Mouse (Mus musculus): ENCODE data around the gene Mylk. TPM values are rescaled to one million over a fixed set of nuclear protein-coding genes. Genes with fewer than 3 reads are reported as not detected.

The Mylk gene
- total RNA-seq, 4 experiments from 2014 or later, result 13.7 to 24.6 (median 18.8) TPM

DNA sequence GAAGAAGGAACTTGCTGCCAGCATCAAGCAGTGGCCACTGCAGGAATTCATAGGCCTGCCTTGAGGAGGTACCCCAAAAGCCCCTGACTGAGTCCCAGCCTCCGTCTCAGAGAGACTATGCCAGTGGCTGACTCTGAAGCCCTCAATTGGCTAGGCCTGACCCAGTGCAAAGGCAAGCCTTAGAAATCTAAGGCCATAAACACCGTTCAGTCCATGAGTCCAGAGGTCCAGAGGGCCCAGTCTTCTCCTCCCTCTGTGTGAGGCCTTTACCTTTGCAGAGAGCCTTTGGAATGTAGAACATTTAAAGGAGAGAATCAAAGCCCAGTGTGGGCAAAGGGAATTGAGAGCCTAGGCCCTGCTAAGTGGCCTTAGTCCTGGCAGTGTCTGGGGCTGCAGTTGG is 193.2 kb downstream of the Mylk start:
- DNase-seq (ENCODE audit: low spot score in 2 of 2), result no peak

GRCm38 (mm10) chr16:34939951-34940350 is 194.9 kb downstream of the Mylk start:
- no peak for DNase-seq (ENCODE audit: low spot score in 2 of 2)

- no peak for DNase-seq (ENCODE audit: low spot score in 2 of 2)
Observed at GRCm38 (mm10) chr16:34940363-34940762, 195.4 kb downstream of the Mylk start.

DNA sequence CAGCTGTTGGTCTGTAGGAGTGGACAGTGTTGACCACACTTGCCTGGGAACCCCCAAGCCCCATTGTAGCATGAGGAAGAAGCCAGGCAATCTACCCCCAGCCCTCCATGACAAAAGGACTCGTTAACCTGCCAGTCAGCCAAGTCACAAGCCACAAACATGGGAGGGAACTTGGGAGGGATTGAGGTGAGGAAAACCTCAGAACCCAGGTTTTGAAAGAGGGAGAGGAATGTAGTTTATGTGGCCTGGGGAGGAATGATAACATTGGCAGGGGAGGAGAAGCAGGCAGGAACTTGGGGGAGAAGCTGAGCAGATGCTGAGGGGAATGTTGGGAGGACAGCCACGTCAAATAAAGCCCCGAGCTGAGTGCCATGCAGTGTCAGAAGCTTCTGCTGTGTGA is 196.9 kb downstream of the Mylk start:
- no peak for DNase-seq (ENCODE audit: low spot score in 2 of 2)

- no peak for DNase-seq (ENCODE audit: low spot score in 2 of 2)
Observed at GRCm38 (mm10) chr16:34946301-34946700, 201.3 kb downstream of the Mylk start.

- no peak for DNase-seq (ENCODE audit: low spot score in 2 of 2)
Observed at GRCm38 (mm10) chr16:34950935-34951334, 205.9 kb downstream of the Mylk start.

DNA sequence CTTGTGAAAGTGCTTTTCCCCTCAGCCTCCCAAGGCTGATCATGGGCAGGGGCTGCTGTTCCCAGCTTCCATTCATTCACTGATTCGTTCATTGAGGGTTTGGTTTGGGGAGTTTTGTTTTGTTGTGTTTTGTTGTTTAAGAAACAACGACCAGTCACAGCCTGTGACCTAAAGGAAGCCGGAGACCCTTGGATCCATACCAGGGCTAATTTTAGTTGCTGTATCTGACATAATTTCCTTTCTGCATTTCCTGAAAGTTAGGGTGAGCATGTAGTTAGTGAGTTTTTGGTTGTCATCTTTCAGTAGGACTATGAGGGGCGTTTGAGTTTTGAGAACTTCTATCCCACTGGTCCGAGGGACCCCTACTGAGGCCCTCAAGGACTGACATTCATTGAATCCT is 207.2 kb downstream of the Mylk start:
- no peak for DNase-seq (ENCODE audit: low spot score in 2 of 2)

GRCm38 (mm10) chr16:34952798-34953197 is 207.8 kb downstream of the Mylk start:
- no peak for DNase-seq (ENCODE audit: low spot score in 2 of 2)

DNA sequence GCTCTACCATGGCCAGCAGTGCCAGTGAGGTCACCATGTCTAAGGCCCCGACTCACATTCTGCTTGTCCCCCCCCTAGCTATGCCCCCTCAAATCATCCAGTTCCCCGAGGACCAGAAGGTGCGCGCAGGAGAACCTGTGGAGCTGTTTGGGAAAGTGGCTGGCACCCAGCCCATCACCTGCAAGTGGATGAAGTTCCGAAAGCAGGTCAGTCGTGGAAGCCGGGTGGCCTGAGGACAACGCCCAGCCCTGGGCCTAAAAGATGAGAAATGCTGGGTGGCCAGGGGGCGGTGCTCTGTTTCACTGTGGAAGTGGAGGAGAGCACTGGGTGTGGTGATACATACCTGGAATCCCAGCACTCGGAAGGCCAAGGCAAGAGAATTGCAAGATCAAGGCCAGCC is 208.5 kb downstream of the Mylk start:
- no peak for DNase-seq (ENCODE audit: low spot score in 2 of 2)

- no peak for DNase-seq (ENCODE audit: low spot score in 2 of 2)
Observed at GRCm38 (mm10) chr16:34957487-34958230, 212.6 kb downstream of the Mylk start.

DNA sequence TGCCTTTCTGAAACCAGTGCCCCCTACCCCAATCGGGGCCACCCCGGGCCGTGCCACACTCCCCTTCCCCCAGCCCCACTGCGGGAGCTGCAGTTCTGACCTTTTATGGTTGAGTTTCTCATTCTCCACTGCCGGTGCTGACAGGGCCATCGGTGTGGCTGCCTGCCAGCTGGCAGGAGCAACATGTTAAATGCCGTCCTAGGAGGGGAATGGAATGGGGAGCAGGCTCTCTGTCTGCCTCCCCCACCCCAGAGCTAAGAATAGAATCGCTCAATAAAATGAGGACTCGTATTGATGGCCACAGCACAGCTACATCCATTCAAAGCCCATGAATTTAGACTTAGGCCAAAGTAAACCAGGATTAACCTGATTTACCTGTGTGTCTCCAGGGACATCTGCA is 213.7 kb downstream of the Mylk start:
- peak; percentile 43 to 53 for DNase-seq (ENCODE audit: low spot score in 2 of 2)

DNA sequence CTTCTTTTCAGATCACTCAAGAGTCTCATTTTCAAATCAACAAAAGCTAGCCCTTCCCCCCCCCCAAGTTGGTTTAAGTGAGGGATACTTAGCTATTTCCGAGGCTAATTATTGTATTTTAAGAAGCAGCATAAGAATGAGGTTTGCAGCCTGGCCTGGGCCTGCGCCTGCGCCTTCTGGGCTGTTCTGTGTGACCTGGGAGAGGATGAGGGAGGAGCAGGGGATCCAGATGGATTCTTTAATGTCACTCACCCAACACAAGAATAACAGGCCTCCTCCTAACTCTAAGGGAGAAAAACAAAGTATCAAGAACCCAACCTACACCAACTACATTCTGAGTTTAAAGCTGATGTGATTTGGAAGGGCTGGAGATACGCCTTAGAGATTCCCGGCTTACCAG is 214.3 kb downstream of the Mylk start:
- no peak for DNase-seq (ENCODE audit: low spot score in 2 of 2)

- DNase-seq (ENCODE audit: low spot score in 2 of 2), result no peak
Observed at GRCm38 (mm10) chr16:34960243-34960642, 215.2 kb downstream of the Mylk start.

GRCm38 (mm10) chr16:34960866-34961582 is 216.0 kb downstream of the Mylk start:
- no peak for DNase-seq (ENCODE audit: low spot score in 2 of 2)

DNA sequence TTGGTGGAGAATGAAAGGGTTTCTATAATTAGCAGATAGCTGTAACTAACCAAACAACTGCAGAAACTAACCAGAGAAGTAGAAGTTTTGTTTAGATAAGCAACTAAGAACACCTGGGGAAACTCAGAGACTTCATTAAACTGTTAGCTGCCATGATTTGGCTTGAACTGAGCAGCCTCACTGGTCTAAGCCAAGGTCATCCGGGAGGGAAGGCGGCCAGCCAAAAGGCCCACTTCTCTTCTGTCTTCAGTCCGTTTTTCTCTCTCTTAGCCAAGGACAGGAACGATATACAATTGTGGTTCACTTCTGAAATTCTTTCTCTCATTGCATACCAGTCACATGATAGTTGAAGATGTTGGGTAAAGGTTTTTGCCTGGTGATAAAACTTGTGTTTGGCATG is 217.3 kb downstream of the Mylk start:
- no peak for DNase-seq (ENCODE audit: low spot score in 2 of 2)

DNA sequence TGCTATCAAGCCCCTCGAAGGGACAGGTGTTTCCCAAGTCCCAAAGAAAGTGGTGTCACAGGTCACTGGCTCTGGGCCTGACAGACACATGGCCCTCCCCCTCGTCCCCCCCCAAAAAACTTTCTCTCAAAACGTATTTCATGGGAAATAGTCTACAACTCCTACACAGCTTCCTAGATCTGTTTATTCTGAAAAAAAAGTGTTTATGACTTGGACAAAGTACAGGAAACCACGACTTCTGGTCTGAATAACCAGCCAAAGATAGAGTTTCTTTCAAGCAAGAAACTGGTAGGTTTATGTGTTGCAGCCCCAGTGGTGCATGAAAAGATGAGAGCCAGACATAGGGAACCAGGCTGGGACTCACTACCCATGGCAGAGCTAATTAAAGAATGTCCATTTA is 218.0 kb downstream of the Mylk start:
- no peak for DNase-seq (ENCODE audit: low spot score in 2 of 2)

GRCm38 (mm10) chr16:34966620-34967081 is 221.6 kb downstream of the Mylk start:
- DNase-seq (ENCODE audit: low spot score in 2 of 2), result no peak

- peak; percentile 56 to 70 for DNase-seq (ENCODE audit: low spot score in 2 of 2)
Observed at GRCm38 (mm10) chr16:34967120-34967800, 222.2 kb downstream of the Mylk start.

DNA sequence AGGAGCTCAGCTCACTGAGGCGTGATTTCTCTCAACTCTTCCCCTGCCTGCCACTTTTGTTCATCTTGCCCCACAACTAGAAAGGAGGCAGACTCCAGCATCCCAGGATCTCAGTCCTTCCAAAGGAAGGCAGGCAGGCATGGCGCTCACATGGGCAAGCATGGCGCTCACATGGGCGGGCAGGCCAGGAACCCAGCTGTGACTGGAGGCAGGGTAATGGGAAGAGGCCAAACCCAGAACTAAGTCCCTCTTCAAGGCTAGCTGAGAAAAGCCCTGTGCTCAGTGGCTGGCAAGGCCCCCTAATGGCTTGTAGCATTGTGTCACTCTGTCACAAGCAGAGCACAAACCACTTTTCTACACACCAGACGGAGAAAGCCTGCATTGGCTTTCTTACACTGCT is 223.2 kb downstream of the Mylk start:
- no peak for DNase-seq (ENCODE audit: low spot score in 2 of 2)

DNA sequence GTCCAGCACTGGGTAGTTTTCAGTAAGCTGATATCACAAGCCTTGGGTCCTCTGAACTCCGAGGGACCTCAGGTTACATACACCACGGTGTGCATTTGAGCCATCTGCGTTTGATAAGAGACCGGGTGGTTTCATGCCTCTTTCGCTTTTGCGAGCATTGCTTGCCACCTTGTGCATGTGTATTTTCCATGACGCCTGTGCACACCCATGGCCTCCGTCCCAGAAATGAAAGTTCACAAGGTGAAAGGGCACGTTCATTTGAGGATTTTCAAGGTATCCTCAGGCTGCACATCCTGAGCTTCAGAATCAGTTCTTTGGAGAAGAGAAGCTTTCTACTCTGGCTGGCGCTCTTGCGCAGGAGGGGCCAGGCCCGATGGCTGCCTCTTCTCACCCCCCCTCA is 227.5 kb downstream of the Mylk start:
- DNase-seq (ENCODE audit: low spot score in 2 of 2), result no peak

DNA sequence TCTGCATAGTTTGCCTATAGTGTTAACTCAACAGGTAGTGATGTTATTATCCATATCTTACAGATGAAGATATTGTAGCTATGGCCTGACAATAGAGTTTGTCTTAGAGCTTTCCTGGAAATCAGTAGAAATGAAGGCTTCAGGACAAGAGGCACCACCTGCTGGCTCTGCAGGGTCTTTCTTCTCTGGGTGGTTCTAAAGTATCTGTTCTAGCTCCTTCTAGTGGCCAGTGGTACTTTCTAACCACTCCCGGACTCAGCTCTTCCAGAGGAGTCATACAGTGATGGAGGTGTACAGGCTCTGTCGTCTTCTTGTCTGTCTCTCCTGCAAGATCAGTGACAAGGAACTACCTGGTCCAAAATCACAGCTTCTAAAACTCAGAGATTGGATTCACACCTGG is 230.5 kb downstream of the Mylk start:
- no peak for DNase-seq (ENCODE audit: low spot score in 2 of 2)

GRCm38 (mm10) chr16:34976630-34977029 is 231.6 kb downstream of the Mylk start:
- no peak for DNase-seq (ENCODE audit: low spot score in 2 of 2)

All from gastrocnemius, adult 8-10 months (tissue).